Mouse (Mus musculus): ENCODE measurements around the gene Csn1s2b. TPM values are rescaled to one million over a fixed set of nuclear protein-coding genes. Genes with fewer than 3 reads are reported as not detected.
"Not testable (repeated sequence)": the region's sequence is repeated elsewhere in the genome, so short reads cannot be mapped to it uniquely, and the experiment has no call there.

The Csn1s2b gene
- polyA plus RNA-seq (2016; fragmentation: Nextera tagmentation; extraction: Ambion mirVana): not detected in 2 replicates

GRCm38 (mm10) chr5:87807782-87808181 lies at the start of gene Csn1s2b:
Gene Csn1s2b (plus strand): TSS chr5:87808082.
- H3K9ac ChIP-seq: no peak within 1 kb of the TSS
- ATAC-seq (ENCODE audit: insufficient number of reproducible peaks, insufficient read depth, low FRiP score, low TSS enrichment): no peak
- no peaks in the 10 kb centered on the region for H3K4me1 ChIP-seq
- no peak within 1 kb of the TSS for H3K4me3 ChIP-seq
- no peaks in the 10 kb centered on the region for H3K36me3 ChIP-seq
- H3K4me2 ChIP-seq (replicated peaks): no peak within 1 kb of the TSS
- no peaks in the 10 kb centered on the region for H3K9me3 ChIP-seq
- no peak within 1 kb of the TSS for H3K27ac ChIP-seq
- WGBS: 64% methylated on average over 2 of the region's 2 CpGs
- no peaks in the 10 kb centered on the region for H3K27me3 ChIP-seq

GRCm38 (mm10) chr5:87764546-87764945 lies 43.3 kb upstream of the Csn1s2b start:
- Histone ChIP-seq H3K27ac (no peak overlapping the region), H3K4me3 (no peak overlapping the region), H3K27me3 (no peaks in the 10 kb centered on the region), H3K36me3 (no peaks in the 10 kb centered on the region), H3K9ac (no peak overlapping the region), H3K4me1 (no peaks in the 10 kb centered on the region), H3K9me3 (no peaks in the 10 kb centered on the region), H3K4me2 (replicated peaks) (no peak overlapping the region)
- 77% methylated on average over 3 of the region's 3 CpGs for WGBS
- no peak for ATAC-seq (ENCODE audit: insufficient number of reproducible peaks, insufficient read depth, low FRiP score, low TSS enrichment)

- not testable (repeated sequence) for H3K9me3 ChIP-seq; H3K27ac ChIP-seq; H3K36me3 ChIP-seq; H3K4me1 ChIP-seq; H3K27me3 ChIP-seq; ATAC-seq (ENCODE audit: insufficient number of reproducible peaks, insufficient read depth, low FRiP score, low TSS enrichment); H3K9ac ChIP-seq; H3K4me2 ChIP-seq (replicated peaks); H3K4me3 ChIP-seq
- 27% methylated on average over 2 of the region's 2 CpGs for WGBS
Measured at GRCm38 (mm10) chr5:87772151-87772550, 35.7 kb upstream of the Csn1s2b start.

GRCm38 (mm10) chr5:87774267-87774666 lies 33.6 kb upstream of the Csn1s2b start, which contains the start of gene Csn1s2a:
Gene Csn1s2a (plus strand): TSS chr5:87774567.
- no peak within 1 kb of the TSS for H3K27ac ChIP-seq
- no peaks in the 10 kb centered on the region for H3K4me1 ChIP-seq
- no peaks in the 10 kb centered on the region for H3K27me3 ChIP-seq
- H3K9ac ChIP-seq: no peak within 1 kb of the TSS
- no peak within 1 kb of the TSS for H3K4me3 ChIP-seq
- WGBS: 83% methylated on average over 1 of the region's 1 CpGs
- ATAC-seq (ENCODE audit: insufficient number of reproducible peaks, insufficient read depth, low FRiP score, low TSS enrichment): no peak
- H3K9me3 ChIP-seq: no peaks in the 10 kb centered on the region
- H3K4me2 ChIP-seq (replicated peaks): no peak within 1 kb of the TSS
- no peaks in the 10 kb centered on the region for H3K36me3 ChIP-seq

GRCm38 (mm10) chr5:87782731-87783130 lies 25.2 kb upstream of the Csn1s2b start:
- WGBS: 61% methylated on average over 4 of the region's 4 CpGs
- H3K4me1 ChIP-seq: no peaks in the 10 kb centered on the region
- H3K36me3 ChIP-seq: no peaks in the 10 kb centered on the region
- H3K27ac ChIP-seq: no peak overlapping the region
- no peaks in the 10 kb centered on the region for H3K9me3 ChIP-seq
- H3K27me3 ChIP-seq: no peaks in the 10 kb centered on the region
- no peak overlapping the region for H3K4me3 ChIP-seq
- no peak overlapping the region for H3K9ac ChIP-seq
- no peak overlapping the region for H3K4me2 ChIP-seq (replicated peaks)
- ATAC-seq (ENCODE audit: insufficient number of reproducible peaks, insufficient read depth, low FRiP score, low TSS enrichment): no peak

GRCm38 (mm10) chr5:87809253-87809652 lies 1.4 kb downstream of the Csn1s2b start:
- 72% methylated on average over 2 of the region's 2 CpGs for WGBS
- Histone ChIP-seq H3K27ac (no peak overlapping the region), H3K4me2 (replicated peaks) (no peak overlapping the region), H3K9ac (no peak overlapping the region), H3K36me3 (no peaks in the 10 kb centered on the region), H3K9me3 (no peaks in the 10 kb centered on the region), H3K4me3 (no peak overlapping the region), H3K4me1 (no peaks in the 10 kb centered on the region), H3K27me3 (no peaks in the 10 kb centered on the region)
- ATAC-seq (ENCODE audit: insufficient number of reproducible peaks, insufficient read depth, low FRiP score, low TSS enrichment): no peak

- no peak for ATAC-seq (ENCODE audit: insufficient number of reproducible peaks, insufficient read depth, low FRiP score, low TSS enrichment)
- no peaks in the 10 kb centered on the region for H3K9me3 ChIP-seq
- WGBS: 74% methylated on average over 1 of the region's 1 CpGs
Measured at GRCm38 (mm10) chr5:87825386-87825785, 17.5 kb downstream of the Csn1s2b start, which contains the start of gene Prr27. Gene Prr27 (plus strand): TSS chr5:87825686.

GRCm38 (mm10) chr5:87855136-87855716 lies 47.3 kb downstream of the Csn1s2b start:
- Histone ChIP-seq H3K27me3 (no peaks in the 10 kb centered on the region), H3K9ac (no peak overlapping the region), H3K4me2 (replicated peaks) (no peak overlapping the region), H3K4me1 (no peaks in the 10 kb centered on the region), H3K36me3 (no peaks in the 10 kb centered on the region), H3K9me3 (no peaks in the 10 kb centered on the region), H3K4me3 (no peak overlapping the region), H3K27ac (no peak overlapping the region)
- WGBS: 54% methylated on average over 3 of the region's 3 CpGs
- no peak for ATAC-seq (ENCODE audit: insufficient number of reproducible peaks, insufficient read depth, low FRiP score, low TSS enrichment)

More at GRCm38 (mm10) chr5:87825386-87825785, 17.5 kb downstream of the Csn1s2b start, which contains the start of gene Prr27:
- Histone ChIP-seq H3K9ac (no peak within 1 kb of the TSS), H3K4me3 (no peak within 1 kb of the TSS), H3K4me1 (no peaks in the 10 kb centered on the region), H3K4me2 (replicated peaks) (no peak within 1 kb of the TSS), H3K27ac (no peak within 1 kb of the TSS), H3K27me3 (no peaks in the 10 kb centered on the region), H3K36me3 (no peaks in the 10 kb centered on the region)

GRCm38 (mm10) chr5:87870084-87870483 lies 62.2 kb downstream of the Csn1s2b start:
- 62% methylated on average over 2 of the region's 2 CpGs for WGBS
- H3K27ac ChIP-seq: no peak overlapping the region

GRCm38 (mm10) chr5:87871423-87871822 lies 63.5 kb downstream of the Csn1s2b start:
- ATAC-seq (ENCODE audit: insufficient number of reproducible peaks, insufficient read depth, low FRiP score, low TSS enrichment): no peak
- 39% methylated on average over 4 of the region's 4 CpGs for WGBS
- no peak overlapping the region for H3K9ac ChIP-seq
- no peak overlapping the region for H3K4me2 ChIP-seq (replicated peaks)
- H3K4me3 ChIP-seq: no peak overlapping the region
- H3K27me3 ChIP-seq: no peaks in the 10 kb centered on the region
- H3K9me3 ChIP-seq: no peaks in the 10 kb centered on the region
- H3K27ac ChIP-seq: no peak overlapping the region
- no peaks in the 10 kb centered on the region for H3K4me1 ChIP-seq
- no peaks in the 10 kb centered on the region for H3K36me3 ChIP-seq

More at GRCm38 (mm10) chr5:87870084-87870483, 62.2 kb downstream of the Csn1s2b start:
- Histone ChIP-seq H3K36me3 (no peaks in the 10 kb centered on the region), H3K9me3 (no peaks in the 10 kb centered on the region), H3K27me3 (no peaks in the 10 kb centered on the region), H3K9ac (no peak overlapping the region), H3K4me1 (no peaks in the 10 kb centered on the region), H3K4me3 (no peak overlapping the region), H3K4me2 (replicated peaks) (no peak overlapping the region)
- no peak for ATAC-seq (ENCODE audit: insufficient number of reproducible peaks, insufficient read depth, low FRiP score, low TSS enrichment)

All from embryonic facial prominence, embryonic 12.5 days (tissue).